Mouse (Mus musculus) small intestine, adult 10 weeks (tissue): ENCODE data around the gene Cfi. TPM values are rescaled to one million over a fixed set of nuclear protein-coding genes. Genes with fewer than 3 reads are reported as not detected.

ENCODE experiments used
- polyA plus RNA-seq: library from polyadenylated mRNA; stranded (reverse); fragments of 350-450 nt; fragmentation: Illumina TruSeq; extraction: RNeasy Lipid Tissue Mini Kit (QIAGEN cat#74804); gene quantifications from one replicate; pipeline ENCODE4 v1.2.3, GENCODE M21; 2014; ENCODE audit warnings: low replicate concordance

Gene Cfi
- 3.8 TPM for polyA plus RNA-seq

DNA sequence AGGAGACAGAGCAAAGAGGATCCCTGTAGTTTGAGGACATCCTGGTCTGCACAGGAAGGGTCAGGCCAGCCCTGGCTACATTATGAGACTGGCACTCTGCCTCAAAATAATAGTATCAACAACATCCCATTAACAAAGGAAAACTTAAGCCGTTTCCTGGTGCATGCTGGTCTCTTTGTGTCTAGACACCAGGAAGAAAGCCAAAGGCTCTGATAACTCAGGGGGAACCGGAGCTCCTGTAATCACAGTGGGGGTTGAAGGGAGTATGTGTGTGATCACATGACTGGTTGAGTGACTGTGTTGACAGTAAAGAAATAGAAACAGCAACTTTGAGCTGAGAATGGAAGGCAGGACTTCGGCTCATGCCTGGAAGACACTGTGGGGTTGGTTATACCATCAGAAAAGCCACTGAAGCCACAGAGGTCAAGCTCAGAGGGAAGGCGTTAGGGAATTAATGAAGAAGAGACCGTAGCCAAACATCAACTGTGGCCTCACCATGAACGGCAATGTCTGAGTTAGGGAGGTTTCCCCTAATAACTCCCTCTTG lies at the start of gene Cfi:
TSS of gene Cfi (plus strand) at position 497 of the 547 bp plus-strand sequence.

DNA sequence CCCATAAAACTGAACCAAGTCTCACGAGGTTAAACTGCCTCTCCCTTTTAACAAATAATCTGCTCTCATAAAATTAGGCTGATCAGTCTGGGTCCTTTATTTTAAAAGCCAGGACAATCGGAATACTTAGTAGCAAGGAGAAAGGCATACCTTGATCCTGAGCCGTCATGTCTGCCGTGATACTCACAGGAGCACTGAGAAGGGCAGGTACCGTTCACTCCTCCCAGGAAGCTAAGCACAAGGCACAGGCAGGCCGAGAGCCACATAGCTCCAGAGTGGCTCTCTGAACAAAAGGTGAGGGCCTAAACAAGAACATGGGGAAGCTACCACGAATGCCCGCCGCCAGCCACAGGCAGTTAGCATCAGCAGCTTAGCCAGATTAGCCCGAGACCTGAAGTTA lies 31.9 kb upstream of the Cfi start, which contains the start of gene Lrit3:
TSS of gene Lrit3 (minus strand) at position 266 of the 400 bp plus-strand sequence.

DNA sequence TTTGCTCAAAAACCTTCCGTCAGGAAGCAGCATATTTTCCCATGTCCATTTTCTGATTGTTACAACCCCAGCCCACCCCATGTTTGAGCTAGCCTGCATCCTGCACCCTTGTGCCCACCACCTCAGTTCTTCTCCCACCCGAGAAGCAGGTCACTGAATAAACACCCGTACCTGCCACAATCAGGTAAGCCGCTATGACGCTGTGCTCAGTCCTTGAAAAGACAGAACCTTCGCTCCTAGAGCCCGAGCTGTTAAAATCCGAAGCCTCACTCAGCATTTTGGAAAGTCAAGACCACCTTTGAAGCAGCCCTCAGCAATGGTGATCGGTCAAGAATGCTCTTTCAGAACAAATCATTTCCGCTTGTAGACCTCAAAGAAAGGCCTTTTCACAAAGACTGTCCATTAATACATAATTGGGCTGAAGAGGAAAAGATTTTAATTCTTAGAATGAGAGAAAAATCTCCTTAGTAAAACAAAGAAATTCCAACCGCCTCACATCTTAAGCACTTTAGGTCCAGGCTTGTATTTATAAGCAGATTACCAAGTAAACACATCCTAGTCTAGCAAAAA lies 13.4 kb upstream of the Cfi start, which contains the start of gene Rrh:
TSS of gene Rrh (minus strand) at position 382 of the 570 bp plus-strand sequence.

DNA sequence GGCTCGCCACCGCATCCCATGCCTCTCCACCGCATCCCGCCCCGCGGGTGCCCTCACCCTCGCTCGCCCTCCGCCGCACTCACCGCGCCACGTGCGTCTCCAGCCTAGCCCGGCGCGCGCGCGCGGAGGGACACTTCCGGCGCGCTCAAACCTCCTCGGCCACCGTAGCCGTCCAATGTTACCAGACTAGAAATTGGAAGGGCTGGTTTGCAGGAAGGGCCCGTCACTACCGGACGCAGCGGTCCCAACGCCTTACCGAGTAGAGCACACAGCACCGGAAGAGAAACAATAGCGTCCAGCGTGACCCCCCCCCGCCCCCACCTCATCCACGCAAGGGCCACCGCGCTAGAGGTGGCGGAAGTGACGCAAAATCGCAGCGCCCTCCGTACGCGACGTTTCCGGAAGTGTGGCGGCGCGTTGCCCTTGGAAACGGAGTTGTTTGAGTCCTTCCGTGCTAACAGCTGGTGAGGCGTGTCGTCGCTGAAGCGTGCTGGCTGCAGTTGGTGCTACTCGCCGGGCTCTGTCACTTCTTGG lies 4.6 kb upstream of the Cfi start, which contains the start of gene Gar1:
TSS of gene Gar1 (minus strand) at position 362 of the 534 bp plus-strand sequence.

DNA sequence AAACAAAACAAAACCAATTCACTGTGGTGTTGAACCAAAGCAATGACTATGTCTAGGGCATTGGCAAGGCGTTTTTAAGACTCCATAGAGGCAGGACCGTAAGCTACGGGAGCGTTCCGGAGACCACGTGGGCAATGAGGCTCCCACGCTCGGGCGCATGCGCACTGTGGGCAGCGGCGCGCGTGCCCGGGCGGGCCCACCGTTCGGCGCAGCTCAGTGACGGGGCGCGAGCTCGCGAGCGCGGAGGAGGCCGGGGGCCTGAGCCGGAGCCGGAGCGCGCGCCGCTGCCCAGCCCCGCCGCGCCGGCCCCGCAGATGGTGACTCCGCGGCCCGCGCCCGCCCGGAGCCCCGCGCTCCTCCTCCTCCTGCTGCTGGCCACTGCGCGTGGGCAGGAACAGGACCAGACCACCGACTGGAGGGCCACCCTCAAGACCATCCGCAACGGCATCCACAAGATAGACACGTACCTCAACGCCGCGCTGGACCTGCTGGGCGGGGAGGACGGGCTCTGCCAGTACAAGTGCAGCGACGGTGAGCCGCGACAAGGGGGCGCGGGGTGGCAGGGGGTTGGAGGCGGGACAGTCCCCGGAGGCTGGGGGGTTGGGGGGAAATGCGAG lies 42.8 kb downstream of the Cfi start, which contains the start of gene Pla2g12a:
TSS of gene Pla2g12a (plus strand) at position 202 of the 617 bp plus-strand sequence.

DNA sequence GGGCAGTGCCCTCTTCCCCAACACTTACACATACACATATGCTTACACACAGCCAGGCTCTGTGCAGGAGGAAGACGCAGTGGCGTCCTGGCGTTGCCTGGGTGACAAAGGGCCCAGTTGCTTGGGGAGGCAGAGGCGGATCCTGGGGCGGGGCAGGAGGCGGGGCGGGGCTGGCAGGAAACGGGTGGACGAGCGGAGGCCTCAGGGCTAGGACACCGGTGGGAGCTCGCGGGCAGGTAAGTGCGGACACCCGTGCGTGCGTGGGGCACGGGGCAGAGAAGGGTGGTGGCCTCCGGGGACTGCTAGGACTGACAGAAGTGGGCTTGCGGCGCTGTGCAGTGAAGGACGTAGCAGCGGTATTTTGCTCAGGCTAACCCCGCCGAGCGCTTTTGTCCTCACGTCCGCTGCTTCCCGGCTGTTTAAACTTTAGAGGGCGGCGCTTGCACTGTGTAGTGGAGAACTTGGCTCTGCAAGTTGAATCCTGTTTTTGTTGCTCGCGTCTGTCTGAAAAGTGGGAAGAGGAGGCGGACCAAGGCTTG lies 65.7 kb downstream of the Cfi start, which contains the start of gene Casp6:
TSS of gene Casp6 (plus strand) at position 155 of the 539 bp plus-strand sequence.

Other genes starting within 250 kb of the Cfi start
- 1.1 TPM for gene Egf, start 80.6 kb upstream of the Cfi start, polyA plus RNA-seq
- not detected for gene Lrit3, start 31.9 kb upstream of the Cfi start, polyA plus RNA-seq
- gene Rrh, start 13.3 kb upstream of the Cfi start, polyA plus RNA-seq: not detected
- gene Gar1, start 4.5 kb upstream of the Cfi start, polyA plus RNA-seq: 55.9 TPM
- gene Pla2g12a, start 42.7 kb downstream of the Cfi start, polyA plus RNA-seq: 7.2 TPM
- gene Casp6, start 65.5 kb downstream of the Cfi start, polyA plus RNA-seq: 353 TPM
- 1.9 TPM for gene Mcub, start 134.3 kb downstream of the Cfi start, polyA plus RNA-seq
- 35.6 TPM for gene Sec24b, start 225.7 kb downstream of the Cfi start, polyA plus RNA-seq